Mouse (Mus musculus) limb, embryonic 12.5 days (tissue): ENCODE measurements around the gene Soat1. TPM values are rescaled to one million over a fixed set of nuclear protein-coding genes. Genes with fewer than 3 reads are reported as not detected.

Experiments used
- ATAC-seq: fragments of 200-750 bp; cut with Nextera tagmentation; 2 replicates; pipeline ENCODE4 v1.8.0; 2017; ENCODE audit warnings: low read depth, moderate TSS enrichment; ENCODE audit not compliant: insufficient number of reproducible peaks, insufficient read depth, low FRiP score, low TSS enrichment
- H3K27ac ChIP-seq: fragments of 300-500 bp; sonication (generic); 2 replicates; pipeline ENCODE4 v1.5.1; 2016; ENCODE audit warnings: mild to moderate bottlenecking, moderate library complexity
- H3K27me3 ChIP-seq: fragments of 300-500 bp; sonication (generic); 2 replicates; pipeline ENCODE4 v1.6.1; 2016; ENCODE audit warnings: mild to moderate bottlenecking, moderate library complexity
- H3K36me3 ChIP-seq: fragments of 300-500 bp; sonication (generic); 2 replicates; pipeline ENCODE4 v1.6.1; 2016; ENCODE audit warnings: mild to moderate bottlenecking, moderate library complexity
- H3K4me1 ChIP-seq: fragments of 300-500 bp; sonication (generic); replicated peaks from 2 replicates; pipeline ENCODE4 v1.6.1; 2016
- H3K4me2 ChIP-seq: fragments of 300-500 bp; sonication (generic); 2 replicates; pipeline ENCODE4 v1.6.1; 2016; ENCODE audit warnings: mild to moderate bottlenecking, moderate library complexity
- H3K4me3 ChIP-seq: fragments of 300-500 bp; sonication (generic); replicated peaks from 2 replicates; pipeline ENCODE4 v1.5.1; 2016; ENCODE audit warnings: mild to moderate bottlenecking
- H3K9ac ChIP-seq: fragments of 300-500 bp; sonication (generic); replicated peaks from 2 replicates; pipeline ENCODE4 v1.6.1; 2016; ENCODE audit warnings: mild to moderate bottlenecking, moderate library complexity
- H3K9me3 ChIP-seq: fragments of 300-500 bp; sonication (generic); 2 replicates; pipeline ENCODE4 v1.6.1; 2016; ENCODE audit warnings: mild to moderate bottlenecking, moderate library complexity
- WGBS: fragments of 180-500 bp; shearing (Covaris S2); methylation state at CpG from one replicate; pipeline ENCODE4 v1.1.7; 2016; 5-methylcytosine and 5-hydroxymethylcytosine counted together
- polyA plus RNA-seq: library from polyadenylated mRNA; unstranded; fragments of >200 nt; fragmentation: Nextera tagmentation; extraction: Ambion mirVana; gene quantifications from 2 replicates; pipeline ENCODE4 v1.2.1, GENCODE M21; 2016

Soat1 gene
- polyA plus RNA-seq, 1 experiment from 2014 or later: 29.7 TPM

DNA sequence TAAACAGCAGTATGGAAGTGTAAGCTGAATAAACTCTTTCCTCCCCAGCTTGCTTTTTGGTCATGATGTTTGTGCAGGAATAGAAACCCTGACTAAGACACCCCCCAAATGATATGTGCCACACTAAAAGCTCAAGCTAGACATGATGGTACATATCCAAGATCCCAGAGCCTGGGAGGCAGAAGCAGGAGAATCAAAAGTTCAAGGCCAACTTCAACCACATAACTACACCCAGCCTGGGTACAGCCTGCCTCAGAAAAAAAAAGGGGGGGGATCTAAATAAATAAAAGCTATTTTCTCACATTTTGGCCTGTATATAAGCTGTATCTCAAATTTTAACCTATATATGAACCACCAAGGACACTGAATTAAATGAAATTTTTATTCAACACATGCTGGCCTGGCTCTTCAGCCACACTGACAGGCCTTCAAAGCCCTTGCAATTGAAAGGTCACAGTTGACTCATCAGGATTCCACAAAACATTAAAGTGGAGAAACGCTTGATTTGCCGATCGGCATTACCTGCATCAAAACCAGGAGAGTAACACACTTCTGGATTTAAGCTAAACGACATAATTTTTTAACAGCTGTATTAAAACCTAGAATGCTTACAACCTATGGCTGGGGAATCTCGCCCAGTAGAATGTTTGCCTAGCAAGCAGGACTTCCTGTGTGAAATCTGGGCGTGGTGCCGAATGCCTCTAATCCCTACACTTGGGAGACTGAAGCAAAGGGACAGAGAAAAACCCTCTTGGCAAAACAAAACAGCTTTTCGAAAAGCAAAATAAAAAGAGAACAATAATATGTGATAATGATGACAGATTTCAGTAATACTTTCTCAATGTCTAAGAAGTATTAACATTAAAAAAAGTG is 9.9 kb downstream of the Soat1 start:
- H3K27ac ChIP-seq: no peak overlapping the region
- peaks cover 30% of the 10 kb centered on the region for H3K36me3 ChIP-seq
- no peak overlapping the region for H3K9ac ChIP-seq
- no peak overlapping the region for H3K4me2 ChIP-seq
- no peak overlapping the region for H3K4me3 ChIP-seq
- ATAC-seq: no peak
- H3K27me3 ChIP-seq: no peaks in the 10 kb centered on the region
- H3K9me3 ChIP-seq: peaks cover 11% of the 10 kb centered on the region; the same call in 1 of the 2 replicates
- 90% methylated on average over 8 of the region's 8 CpGs for WGBS
- H3K4me1 ChIP-seq: no peaks in the 10 kb centered on the region

- no peak overlapping the region for H3K9ac ChIP-seq
- H3K4me1 ChIP-seq: no peaks in the 10 kb centered on the region
- H3K27ac ChIP-seq: no peak overlapping the region
- WGBS: 64% methylated on average over 12 of the region's 12 CpGs
- H3K4me3 ChIP-seq: no peak overlapping the region
- ATAC-seq: no peak
- no peak overlapping the region for H3K4me2 ChIP-seq
- peaks cover 27% of the 10 kb centered on the region for H3K36me3 ChIP-seq
- H3K27me3 ChIP-seq: no peaks in the 10 kb centered on the region
- H3K9me3 ChIP-seq: peaks cover 11% of the 10 kb centered on the region; the same call in 1 of the 2 replicates
Measured at GRCm38 (mm10) chr1:156462273-156462991, 11.7 kb downstream of the Soat1 start.

DNA sequence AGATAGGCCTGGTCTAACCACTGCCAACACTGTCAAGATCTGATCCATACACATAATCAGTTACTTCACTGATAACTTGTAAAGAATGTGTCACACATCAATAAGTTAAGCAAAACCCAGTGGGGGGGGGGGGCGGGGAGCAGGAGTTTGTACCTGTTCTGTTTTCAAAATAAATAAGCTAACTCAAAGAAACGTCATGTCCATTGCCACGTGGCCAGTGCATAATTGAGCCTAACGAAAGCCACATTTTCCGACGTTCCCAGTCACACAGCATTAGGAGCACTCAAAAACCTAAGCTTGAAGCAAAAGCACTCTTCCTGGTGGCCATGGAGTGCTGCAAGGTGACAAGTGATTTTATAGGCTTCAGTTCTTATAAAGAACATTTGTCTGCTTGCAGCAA is 13.1 kb downstream of the Soat1 start:
- Histone ChIP-seq H3K27ac (no peak overlapping the region), H3K27me3 (no peaks in the 10 kb centered on the region), H3K9me3 (peaks cover 4% of the 10 kb centered on the region; the same call in 1 of the 2 replicates), H3K4me1 (no peaks in the 10 kb centered on the region), H3K4me2 (no peak overlapping the region), H3K9ac (no peak overlapping the region), H3K4me3 (no peak overlapping the region), H3K36me3 (peaks cover 27% of the 10 kb centered on the region)
- no peak for ATAC-seq
- WGBS: 37% methylated on average over 6 of the region's 6 CpGs

DNA sequence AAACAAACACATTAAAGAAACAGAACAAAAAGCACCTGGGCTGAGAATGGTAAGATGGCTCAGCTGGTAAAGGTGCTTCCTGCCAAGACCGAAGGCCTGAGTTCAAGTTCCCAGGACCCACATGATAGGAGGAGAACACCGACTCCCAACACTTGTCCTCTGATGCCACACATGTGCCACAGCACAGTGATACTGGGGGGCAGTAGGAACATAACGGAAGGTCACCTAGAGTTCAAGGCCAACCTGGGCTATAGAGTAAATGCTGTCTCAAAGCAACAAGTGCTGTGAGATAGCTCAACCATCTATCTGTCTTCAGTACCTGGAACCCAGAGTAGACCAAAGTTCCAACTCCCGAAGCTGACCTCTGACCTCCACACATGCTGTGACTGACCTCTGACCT is 13.9 kb downstream of the Soat1 start:
- H3K27me3 ChIP-seq: no peaks in the 10 kb centered on the region
- H3K36me3 ChIP-seq: peaks cover 27% of the 10 kb centered on the region
- H3K4me2 ChIP-seq: no peak overlapping the region
- ATAC-seq: no peak
- no peaks in the 10 kb centered on the region for H3K9me3 ChIP-seq
- WGBS: 92% methylated on average over 4 of the region's 4 CpGs
- no peak overlapping the region for H3K27ac ChIP-seq
- H3K4me3 ChIP-seq: no peak overlapping the region
- no peaks in the 10 kb centered on the region for H3K4me1 ChIP-seq
- no peak overlapping the region for H3K9ac ChIP-seq

GRCm38 (mm10) chr1:156459690-156460089 is 14.4 kb downstream of the Soat1 start:
- H3K27ac ChIP-seq: no peak overlapping the region
- no peak for ATAC-seq
- no peak overlapping the region for H3K4me3 ChIP-seq
- no peak overlapping the region for H3K9ac ChIP-seq
- 77% methylated on average over 3 of the region's 3 CpGs for WGBS
- no peaks in the 10 kb centered on the region for H3K27me3 ChIP-seq
- H3K4me2 ChIP-seq: no peak overlapping the region
- H3K36me3 ChIP-seq: peaks cover 30% of the 10 kb centered on the region; the same call in 1 of the 2 replicates
- no peaks in the 10 kb centered on the region for H3K4me1 ChIP-seq
- H3K9me3 ChIP-seq: no peaks in the 10 kb centered on the region

- H3K4me1 ChIP-seq: no peaks in the 10 kb centered on the region
- no peak overlapping the region for H3K9ac ChIP-seq
- no peak overlapping the region for H3K4me2 ChIP-seq
- no peaks in the 10 kb centered on the region for H3K27me3 ChIP-seq
- 85% methylated on average over 8 of the region's 8 CpGs for WGBS
- no peak for ATAC-seq
- no peak overlapping the region for H3K4me3 ChIP-seq
- H3K9me3 ChIP-seq: no peaks in the 10 kb centered on the region
- no peak overlapping the region for H3K27ac ChIP-seq
- peaks cover 26% of the 10 kb centered on the region; the same call in 1 of the 2 replicates for H3K36me3 ChIP-seq
Measured at GRCm38 (mm10) chr1:156458391-156459060, 15.6 kb downstream of the Soat1 start.

DNA sequence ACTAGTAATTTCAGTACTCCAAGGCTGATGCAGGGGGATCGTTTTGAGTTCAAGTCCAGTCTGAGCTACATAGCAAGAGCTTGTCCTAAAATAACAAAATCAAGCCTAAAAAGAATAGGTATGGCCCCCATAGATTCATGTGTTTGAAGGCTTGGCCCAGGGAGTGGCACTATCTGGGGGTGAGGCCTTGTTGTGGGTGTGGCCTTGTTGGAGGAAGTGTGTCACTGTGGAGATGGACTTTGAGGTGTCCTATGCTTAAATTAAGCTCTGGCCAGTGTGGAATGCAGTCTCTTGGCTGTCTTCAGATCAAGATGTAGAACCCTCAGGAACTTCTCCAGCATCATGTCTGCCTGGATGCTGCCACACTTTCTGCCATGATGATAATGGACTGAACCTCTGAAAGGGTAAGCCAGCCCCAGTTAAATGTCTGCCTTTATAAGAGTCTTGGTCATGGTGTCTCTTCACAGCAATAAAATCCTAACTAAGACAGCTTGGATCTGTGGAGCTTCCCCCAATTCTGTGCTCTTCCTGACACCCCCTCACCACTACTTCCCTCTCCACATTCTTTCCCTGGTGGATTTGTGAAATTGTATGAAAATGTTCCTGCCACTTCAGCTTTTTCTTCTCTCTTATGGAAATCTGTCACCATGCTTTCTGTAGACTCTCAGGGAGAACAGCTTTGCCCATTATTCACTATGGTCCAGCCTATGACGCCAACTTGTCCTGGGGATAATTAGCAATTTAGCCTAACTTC is 18.9 kb downstream of the Soat1 start:
- no peak for ATAC-seq
- no peak overlapping the region for H3K27ac ChIP-seq
- H3K9ac ChIP-seq: no peak overlapping the region
- no peaks in the 10 kb centered on the region for H3K4me1 ChIP-seq
- H3K9me3 ChIP-seq: no peaks in the 10 kb centered on the region
- peaks cover 25% of the 10 kb centered on the region; the same call in 1 of the 2 replicates for H3K36me3 ChIP-seq
- no peaks in the 10 kb centered on the region for H3K27me3 ChIP-seq
- H3K4me2 ChIP-seq: no peak overlapping the region
- no peak overlapping the region for H3K4me3 ChIP-seq
- 91% methylated on average over 2 of the region's 2 CpGs for WGBS

- H3K27me3 ChIP-seq: no peaks in the 10 kb centered on the region
- H3K4me1 ChIP-seq: no peaks in the 10 kb centered on the region
- no peak overlapping the region for H3K9ac ChIP-seq
- peaks cover 25% of the 10 kb centered on the region; the same call in 1 of the 2 replicates for H3K36me3 ChIP-seq
- H3K27ac ChIP-seq: no peak overlapping the region
- 65% methylated on average over 7 of the region's 7 CpGs for WGBS
- H3K9me3 ChIP-seq: no peaks in the 10 kb centered on the region
- H3K4me2 ChIP-seq: no peak overlapping the region
- H3K4me3 ChIP-seq: no peak overlapping the region
- no peak for ATAC-seq
Measured at GRCm38 (mm10) chr1:156454384-156454783, 19.7 kb downstream of the Soat1 start.

GRCm38 (mm10) chr1:156453876-156454275 is 20.3 kb downstream of the Soat1 start:
- Histone ChIP-seq H3K36me3 (peaks cover 25% of the 10 kb centered on the region; the same call in 1 of the 2 replicates), H3K4me2 (no peak overlapping the region), H3K4me3 (no peak overlapping the region), H3K27ac (no peak overlapping the region), H3K27me3 (no peaks in the 10 kb centered on the region), H3K9me3 (no peaks in the 10 kb centered on the region), H3K9ac (no peak overlapping the region), H3K4me1 (no peaks in the 10 kb centered on the region)
- 75% methylated on average over 10 of the region's 10 CpGs for WGBS
- ATAC-seq: no peak

DNA sequence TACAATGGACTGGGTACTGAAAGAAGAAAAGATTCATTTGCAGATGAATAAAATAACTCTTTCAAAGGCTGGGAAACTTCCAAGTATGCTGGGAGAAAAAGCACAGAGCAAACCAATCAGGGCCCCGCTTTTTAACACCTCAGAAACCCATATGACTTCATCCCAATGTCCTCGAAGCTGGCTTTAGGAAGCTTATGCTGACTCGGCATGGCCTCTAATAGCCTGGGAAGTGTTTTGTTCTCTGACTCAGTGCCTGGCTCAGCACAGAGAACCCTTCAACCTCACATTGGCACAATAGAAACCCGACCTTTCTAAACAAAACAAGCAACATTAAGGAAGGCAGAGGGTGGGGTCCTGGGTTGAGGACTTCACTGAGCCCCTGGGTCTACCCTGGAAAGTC is 23.7 kb downstream of the Soat1 start:
- H3K4me3 ChIP-seq: no peak overlapping the region
- H3K9me3 ChIP-seq: no peaks in the 10 kb centered on the region
- H3K27me3 ChIP-seq: no peaks in the 10 kb centered on the region
- no peak overlapping the region for H3K9ac ChIP-seq
- H3K27ac ChIP-seq: no peak overlapping the region
- no peak overlapping the region for H3K4me2 ChIP-seq
- ATAC-seq: no peak
- WGBS: 56% methylated on average over 4 of the region's 4 CpGs
- peaks cover 12% of the 10 kb centered on the region; the same call in 1 of the 2 replicates for H3K36me3 ChIP-seq
- no peaks in the 10 kb centered on the region for H3K4me1 ChIP-seq
